Comparison of ENCODE assay signal across 27 mouse cellular contexts in the genomic region with DNA sequence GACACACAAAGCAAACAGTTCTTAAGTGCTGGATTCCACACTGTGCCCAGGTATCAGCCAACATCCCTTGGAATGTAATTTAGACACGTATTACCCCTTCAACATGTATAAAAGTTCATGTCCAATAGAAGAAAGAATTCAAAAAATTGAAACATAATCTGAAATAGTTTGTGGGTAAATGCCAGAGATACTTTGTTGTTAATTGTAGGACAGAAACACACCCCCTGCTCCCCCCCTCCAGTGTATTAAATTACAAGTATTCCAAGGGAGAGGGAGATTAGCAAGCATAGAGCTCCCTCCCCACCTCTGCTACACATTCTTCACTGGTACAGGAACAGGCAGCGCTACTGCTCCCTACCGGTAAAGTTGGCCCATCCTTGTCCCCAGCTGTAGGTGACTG.
"Had no signal": no experiment of that assay in that cellular context is flagged by ENCODE, and none has a peak within 500 bp of the region (broad histone marks: within the 10 kb centered on the region; RNA-seq: fewer than 3 reads in every experiment).

No protein-coding gene starts in this region.

- DNase-seq: gastrocnemius, postnatal 14 days; gastrocnemius, postnatal 36 days; heart, adult 11 months; heart, adult 2 months; heart, postnatal 10 days; heart, postnatal 36 days; kidney, adult 11 months; kidney, adult 2 months; kidney, adult 9 months; kidney, postnatal 14 days; kidney, postnatal 36 days; layer of hippocampus, adult 9-11 months; layer of hippocampus, postnatal 36 days; left cerebral cortex, postnatal 4 days had no signal

- H3K9me3 ChIP-seq: heart, embryonic 13.5 days; heart, embryonic 15.5 days; hindbrain, embryonic 13.5 days; hindbrain, embryonic 15.5 days; kidney, embryonic 15.5 days; limb, embryonic 13.5 days; limb, embryonic 15.5 days; liver, embryonic 12.5 days had no signal

- H3K27ac ChIP-seq: heart, adult 2 months; heart, embryonic 13.5 days; heart, embryonic 15.5 days; hindbrain, embryonic 13.5 days; hindbrain, embryonic 15.5 days; hindbrain, postnatal 0 days; kidney, embryonic 15.5 days; kidney, postnatal 0 days; limb, embryonic 13.5 days; limb, embryonic 15.5 days; liver, embryonic 12.5 days; liver, embryonic 14.5 days had no signal

- H3K4me3 ChIP-seq: heart, adult 2 months; heart, embryonic 13.5 days; heart, embryonic 15.5 days; hindbrain, embryonic 13.5 days; hindbrain, embryonic 15.5 days; kidney, embryonic 15.5 days; limb, embryonic 13.5 days; limb, embryonic 15.5 days; liver, embryonic 12.5 days had no signal

- H3K27me3 ChIP-seq: heart, embryonic 13.5 days; heart, embryonic 15.5 days; hindbrain, embryonic 13.5 days; hindbrain, embryonic 15.5 days; kidney, embryonic 15.5 days; limb, embryonic 13.5 days; limb, embryonic 15.5 days; liver, embryonic 12.5 days had no signal

- ATAC-seq: hindbrain, postnatal 0 days; intestine, embryonic 16.5 days; liver, embryonic 12.5 days had no signal

- H3K9ac ChIP-seq: heart, embryonic 13.5 days; heart, embryonic 15.5 days; hindbrain, embryonic 13.5 days; hindbrain, embryonic 15.5 days; kidney, embryonic 15.5 days; limb, embryonic 13.5 days; limb, embryonic 15.5 days; liver, embryonic 12.5 days; liver, embryonic 14.5 days had no signal

- H3K36me3 ChIP-seq: heart, embryonic 13.5 days; heart, embryonic 15.5 days; hindbrain, embryonic 13.5 days; hindbrain, embryonic 15.5 days; kidney, embryonic 15.5 days; limb, embryonic 13.5 days; limb, embryonic 15.5 days; liver, embryonic 12.5 days had no signal

- H3K4me1 ChIP-seq: heart, embryonic 15.5 days; hindbrain, embryonic 13.5 days; hindbrain, embryonic 15.5 days; kidney, embryonic 15.5 days; limb, embryonic 13.5 days; limb, embryonic 15.5 days; liver, embryonic 12.5 days had no signal

- H3K4me2 ChIP-seq: heart, embryonic 11.5 days; heart, embryonic 13.5 days; heart, embryonic 15.5 days; hindbrain, embryonic 13.5 days; hindbrain, embryonic 15.5 days; kidney, embryonic 15.5 days; limb, embryonic 13.5 days; limb, embryonic 15.5 days; liver, embryonic 12.5 days had no signal
